Mouse (Mus musculus) forebrain, embryonic 10.5 days (tissue): ENCODE data around the gene Wnk2. TPM values are rescaled to one million over a fixed set of nuclear protein-coding genes. Genes with fewer than 3 reads are reported as not detected.
A peak's percentile ranks its signal among the peaks of the same experiment; 100 is the strongest.

ENCODE experiments used
- DNase-seq: peaks from one replicate; pipeline ENCODE4 v3.0.0-alpha.2; 2017; ENCODE audit warnings: low spot score; ENCODE audit errors: extremely low spot score
- H3K27ac ChIP-seq: fragments of 300-500 bp; sonication (generic); 2 replicates; pipeline ENCODE4 v1.5.1; 2016; ENCODE audit warnings: mild to moderate bottlenecking
- H3K27me3 ChIP-seq: fragments of 300-500 bp; sonication (generic); 2 replicates; pipeline ENCODE4 v1.6.1; 2016; ENCODE audit warnings: mild to moderate bottlenecking; ENCODE audit not compliant: poor library complexity, severe bottlenecking
- H3K36me3 ChIP-seq: fragments of 300-500 bp; sonication (generic); replicated peaks from 2 replicates; pipeline ENCODE4 v1.6.1; 2016; ENCODE audit warnings: mild to moderate bottlenecking, moderate library complexity
- H3K4me1 ChIP-seq: fragments of 300-500 bp; sonication (generic); 2 replicates; pipeline ENCODE4 v1.6.1; 2016
- H3K4me3 ChIP-seq: fragments of 300-500 bp; sonication (generic); 2 replicates; pipeline ENCODE4 v1.5.1; 2016; ENCODE audit warnings: mild to moderate bottlenecking, moderate library complexity
- H3K9me3 ChIP-seq: fragments of 300-500 bp; sonication (generic); 2 replicates; pipeline ENCODE4 v1.6.1; 2016; ENCODE audit warnings: mild to moderate bottlenecking, moderate library complexity
- WGBS: fragments of 180-500 bp; shearing (Covaris S2); methylation state at CpG from one replicate; pipeline ENCODE4 v1.1.7; 2016; 5-methylcytosine and 5-hydroxymethylcytosine counted together
- polyA plus RNA-seq: library from polyadenylated mRNA; unstranded; fragments of >200 nt; fragmentation: Nextera tagmentation; extraction: Ambion mirVana; gene quantifications from 2 replicates; pipeline ENCODE4 v1.2.1, GENCODE M21; 2016

Wnk2 gene
- polyA plus RNA-seq, 1 experiment from 2014 or later = 4.5 TPM

DNA sequence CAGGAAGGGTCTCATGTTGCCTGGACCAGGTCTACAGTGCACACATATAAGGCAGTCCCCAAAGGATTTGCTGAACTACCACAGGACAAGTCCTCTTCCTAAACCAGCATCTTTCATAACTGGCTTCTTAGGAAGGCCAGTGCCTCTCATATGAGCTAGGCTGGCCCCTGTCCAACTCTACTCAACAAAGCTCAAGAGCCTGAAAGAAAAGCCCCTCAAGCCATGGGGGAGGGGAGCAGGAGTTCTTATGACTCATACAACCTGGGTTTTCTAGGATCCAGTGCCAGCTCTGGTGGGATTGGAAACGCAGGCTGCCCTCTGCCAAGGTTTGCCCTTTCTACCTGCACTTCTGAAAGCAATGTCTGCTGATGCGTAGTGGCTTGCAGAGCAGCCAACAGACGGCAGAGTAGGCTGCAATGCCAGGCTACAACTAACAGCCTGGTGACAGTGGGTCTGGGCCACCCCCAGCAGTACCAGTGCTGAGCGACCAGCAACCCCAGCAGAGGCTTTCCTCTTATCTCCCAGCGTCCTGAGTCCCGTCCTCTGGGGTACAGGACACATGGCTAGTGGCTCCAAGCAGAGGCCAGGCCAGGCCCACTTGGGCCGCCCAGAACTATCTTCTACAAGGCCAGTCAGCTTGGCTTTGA, 110.8 kb downstream of the Wnk2 start:
- H3K27me3 ChIP-seq = peaks cover 2% of the 10 kb centered on the region; the same call in 1 of the 2 replicates
- 88% methylated on average over 7 of the region's 7 CpGs for WGBS
- H3K9me3 ChIP-seq = no peaks in the 10 kb centered on the region
- DNase-seq = no peak
- peaks cover 47% of the 10 kb centered on the region for H3K36me3 ChIP-seq
- H3K27ac ChIP-seq = peak overlapping the region; percentile 31; the same call in 1 of the 2 replicates
- no peak overlapping the region for H3K4me3 ChIP-seq
- peaks cover 22% of the 10 kb centered on the region for H3K4me1 ChIP-seq

DNA sequence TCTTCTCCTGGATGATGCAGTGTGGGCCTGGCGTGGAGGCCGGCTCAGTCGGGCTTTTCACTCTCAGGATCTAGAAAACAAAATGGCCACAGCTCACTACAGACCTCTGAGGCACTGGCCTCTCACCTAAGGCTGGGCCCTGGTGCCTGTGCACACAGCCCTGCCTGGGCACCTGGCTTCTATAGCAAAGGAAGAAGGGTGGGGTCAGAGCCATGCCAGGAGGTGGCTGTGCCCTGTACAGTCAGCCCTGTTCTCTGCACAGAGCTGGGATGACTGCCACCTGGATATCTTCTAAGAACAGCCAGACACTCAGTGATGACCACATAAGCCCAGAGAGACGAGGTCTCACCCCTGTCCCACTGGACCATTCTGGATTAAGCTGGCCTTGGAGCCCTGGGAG, 111.4 kb downstream of the Wnk2 start:
- H3K27me3 ChIP-seq = no peaks in the 10 kb centered on the region
- peaks cover 46% of the 10 kb centered on the region for H3K36me3 ChIP-seq
- H3K9me3 ChIP-seq = no peaks in the 10 kb centered on the region
- H3K27ac ChIP-seq = no peak overlapping the region
- H3K4me3 ChIP-seq = no peak overlapping the region
- DNase-seq = no peak
- WGBS = 95% methylated on average over 4 of the region's 4 CpGs
- peaks cover 22% of the 10 kb centered on the region for H3K4me1 ChIP-seq

- no peaks in the 10 kb centered on the region; the same call in 1 of the 2 replicates for H3K9me3 ChIP-seq
- no peak for DNase-seq
- H3K36me3 ChIP-seq = peaks cover 17% of the 10 kb centered on the region
- WGBS = 85% methylated on average over 2 of the region's 2 CpGs
- no peak overlapping the region for H3K27ac ChIP-seq
- H3K4me1 ChIP-seq = peaks cover 12% of the 10 kb centered on the region; the same call in 1 of the 2 replicates
- H3K4me3 ChIP-seq = no peak overlapping the region
- H3K27me3 ChIP-seq = no peaks in the 10 kb centered on the region
These were observed 116.8 kb downstream of the Wnk2 start for GRCm38 (mm10) chr13:49031029-49031428.

GRCm38 (mm10) chr13:49028757-49029539, 118.9 kb downstream of the Wnk2 start:
- Histone ChIP-seq H3K27me3 (peaks cover 12% of the 10 kb centered on the region), H3K27ac (no peak overlapping the region), H3K9me3 (no peaks in the 10 kb centered on the region; the same call in 1 of the 2 replicates), H3K4me1 (peaks cover 27% of the 10 kb centered on the region), H3K36me3 (0 out of 2 replicates have a peak, but pooled peaks cover under 1% of the 10 kb centered on the region), H3K4me3 (no peak overlapping the region)
- no peak for DNase-seq
- WGBS = 70% methylated on average over 8 of the region's 8 CpGs

GRCm38 (mm10) chr13:49027057-49027456, 120.8 kb downstream of the Wnk2 start:
- Histone ChIP-seq H3K9me3 (no peaks in the 10 kb centered on the region; the same call in 1 of the 2 replicates), H3K4me3 (no peak overlapping the region), H3K27me3 (peaks cover 12% of the 10 kb centered on the region), H3K4me1 (peaks cover 27% of the 10 kb centered on the region), H3K36me3 (no peaks in the 10 kb centered on the region), H3K27ac (no peak overlapping the region)
- 89% methylated on average over 8 of the region's 8 CpGs for WGBS
- DNase-seq = no peak

- Histone ChIP-seq H3K4me1 (peaks cover 27% of the 10 kb centered on the region), H3K27me3 (peaks cover 12% of the 10 kb centered on the region), H3K27ac (no peak overlapping the region), H3K4me3 (no peak overlapping the region), H3K36me3 (no peaks in the 10 kb centered on the region), H3K9me3 (no peaks in the 10 kb centered on the region)
- 3% methylated on average over 1 of the region's 1 CpGs for WGBS
- DNase-seq = no peak
These were observed 122.3 kb downstream of the Wnk2 start for GRCm38 (mm10) chr13:49025521-49025920.

- H3K36me3 ChIP-seq = no peaks in the 10 kb centered on the region
- H3K4me1 ChIP-seq = peaks cover 32% of the 10 kb centered on the region
- 18% methylated on average over 10 of the region's 12 CpGs for WGBS
- DNase-seq = no peak
- H3K9me3 ChIP-seq = no peaks in the 10 kb centered on the region
- no peak overlapping the region for H3K4me3 ChIP-seq
- peaks cover 12% of the 10 kb centered on the region for H3K27me3 ChIP-seq
- no peak overlapping the region for H3K27ac ChIP-seq
These were observed 123.1 kb downstream of the Wnk2 start for GRCm38 (mm10) chr13:49024763-49025162.

DNA sequence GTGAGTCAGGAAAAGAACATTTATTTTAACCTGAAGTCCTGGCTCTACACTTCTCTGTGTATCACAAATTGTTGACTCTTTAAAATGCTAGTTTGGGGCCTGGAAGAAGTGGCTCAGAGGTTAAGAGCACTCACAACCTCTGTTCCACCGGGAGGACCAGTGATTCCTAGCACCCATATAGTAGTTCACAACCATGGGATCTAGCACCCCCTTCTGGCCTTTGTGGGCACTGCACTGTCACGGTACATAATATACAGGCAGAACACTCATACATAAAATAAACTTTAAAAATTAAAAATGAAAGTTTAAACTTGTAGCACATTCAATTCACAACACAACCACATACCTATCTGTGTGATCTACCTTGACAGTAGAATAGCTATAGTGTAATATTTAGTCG, 126.1 kb downstream of the Wnk2 start:
- Histone ChIP-seq H3K4me3 (no peak overlapping the region), H3K4me1 (peaks cover 19% of the 10 kb centered on the region), H3K27ac (no peak overlapping the region), H3K9me3 (peaks cover 9% of the 10 kb centered on the region), H3K27me3 (peaks cover 12% of the 10 kb centered on the region), H3K36me3 (no peaks in the 10 kb centered on the region)
- 70% methylated on average over 3 of the region's 3 CpGs for WGBS
- no peak for DNase-seq

- peaks cover 20% of the 10 kb centered on the region for H3K27me3 ChIP-seq
- no peaks in the 10 kb centered on the region for H3K36me3 ChIP-seq
- peak overlapping the region; percentile 35; the same call in 1 of the 2 replicates for H3K27ac ChIP-seq
- WGBS = 63% methylated on average over 5 of the region's 5 CpGs
- no peak overlapping the region for H3K4me3 ChIP-seq
- H3K4me1 ChIP-seq = peaks cover 28% of the 10 kb centered on the region
- DNase-seq = no peak
- H3K9me3 ChIP-seq = peaks cover 9% of the 10 kb centered on the region
These were observed 127.7 kb downstream of the Wnk2 start for GRCm38 (mm10) chr13:49020152-49020551.

DNA sequence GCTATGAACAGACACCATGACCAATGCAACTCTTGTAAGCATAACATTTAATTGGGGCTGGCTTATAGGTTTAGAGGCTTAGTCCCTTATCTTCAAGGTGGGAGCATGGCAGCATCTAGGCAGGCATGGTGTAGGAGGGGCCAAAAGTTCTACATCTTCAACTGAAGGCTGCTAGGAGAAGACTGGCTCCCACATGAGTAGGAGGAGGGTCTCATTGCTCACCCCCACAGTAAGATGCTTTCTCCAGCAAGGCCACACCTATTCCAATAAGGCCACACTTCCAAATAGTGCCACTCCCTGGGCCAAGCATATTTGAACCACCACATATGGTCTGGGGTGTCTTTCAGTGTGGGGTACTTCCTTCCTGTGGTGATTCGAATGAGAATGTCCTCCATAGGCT, 130.4 kb downstream of the Wnk2 start:
- peaks cover 46% of the 10 kb centered on the region for H3K4me1 ChIP-seq
- H3K4me3 ChIP-seq = no peak overlapping the region
- H3K27ac ChIP-seq = no peak overlapping the region
- DNase-seq = no peak
- peaks cover 9% of the 10 kb centered on the region for H3K9me3 ChIP-seq
- peaks cover 18% of the 10 kb centered on the region for H3K27me3 ChIP-seq
- 92% methylated on average over 1 of the region's 1 CpGs for WGBS
- no peaks in the 10 kb centered on the region for H3K36me3 ChIP-seq

DNA sequence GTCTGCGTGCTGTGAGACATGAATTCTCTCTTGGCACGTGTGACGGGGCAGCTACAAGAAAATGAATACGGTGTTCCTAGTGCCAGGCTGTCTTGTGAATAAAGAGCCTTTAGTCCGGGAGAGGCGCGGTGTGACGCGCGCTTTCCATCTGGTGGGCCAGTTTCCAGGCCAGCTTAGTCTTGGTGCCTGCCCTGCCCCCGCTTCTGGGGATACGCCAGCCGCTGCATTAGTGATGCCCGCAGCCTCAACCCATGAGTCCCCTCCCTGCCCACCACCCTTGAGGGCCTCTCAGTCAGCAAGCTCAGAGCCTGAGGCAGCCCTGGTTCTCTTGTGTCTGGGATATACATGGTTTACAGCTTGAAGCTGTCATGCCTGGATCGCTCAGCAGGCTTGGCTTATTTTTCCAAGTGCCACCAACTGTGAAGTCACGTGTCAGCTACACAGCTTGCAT, 131.5 kb downstream of the Wnk2 start:
- WGBS = 6% methylated on average over 16 of the region's 16 CpGs

DNA sequence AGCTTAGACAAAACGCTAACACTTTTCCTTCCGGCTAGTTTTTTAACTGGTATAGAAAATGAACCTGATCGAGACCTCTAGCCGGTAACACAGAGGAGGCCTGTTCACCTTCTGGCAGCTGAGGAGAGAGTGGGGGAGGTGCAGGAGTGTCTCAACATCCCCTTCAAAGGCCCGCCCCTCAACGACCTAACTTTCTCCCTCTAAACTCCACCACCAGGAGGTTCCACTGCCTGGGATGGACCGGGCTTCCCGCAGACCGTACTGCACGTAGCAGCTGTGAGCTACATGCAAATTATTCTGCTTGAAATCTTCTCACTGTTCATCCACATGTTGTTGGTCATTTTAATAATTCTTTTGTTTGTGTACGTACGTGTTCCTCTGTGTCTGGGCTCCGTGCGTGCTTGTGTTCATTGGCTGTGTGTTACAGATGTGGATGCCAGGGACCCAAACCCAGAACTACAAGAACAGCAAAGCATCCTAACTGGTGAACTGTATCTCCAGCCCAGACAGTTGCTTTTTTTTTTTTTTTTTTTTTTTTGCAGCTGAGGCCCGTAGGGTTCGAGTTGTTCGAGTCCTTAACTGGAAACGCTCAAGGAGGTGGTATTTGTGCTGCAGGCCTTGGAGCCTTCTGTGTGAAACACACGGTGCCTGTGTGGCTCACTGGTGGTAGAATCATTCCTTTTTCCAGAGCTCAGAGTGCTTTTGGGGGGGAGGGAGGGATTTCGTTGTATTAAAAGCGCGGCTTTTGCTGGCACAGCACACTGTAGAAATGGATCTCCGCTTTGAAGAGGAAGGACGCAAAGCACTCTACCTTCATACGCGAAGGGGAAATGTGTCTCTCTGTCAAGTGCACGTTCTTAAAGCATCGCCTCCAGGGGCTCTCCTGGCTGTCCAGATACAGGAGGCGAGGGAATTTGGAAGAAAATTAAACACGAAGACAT, 132.2 kb downstream of the Wnk2 start:
- 5% methylated on average over 30 of the region's 30 CpGs for WGBS
- H3K27ac ChIP-seq = peak overlapping the region; percentile 76
- peaks cover 9% of the 10 kb centered on the region for H3K9me3 ChIP-seq
- peak overlapping the region; percentile 47 for H3K4me3 ChIP-seq
- no peaks in the 10 kb centered on the region for H3K36me3 ChIP-seq
- DNase-seq = peak; percentile 49
- H3K4me1 ChIP-seq = peaks cover 46% of the 10 kb centered on the region
- peaks cover 18% of the 10 kb centered on the region for H3K27me3 ChIP-seq

More for the DNA sequence above, 131.5 kb downstream of the Wnk2 start:
- H3K27ac ChIP-seq = peak overlapping the region; percentile 76
- no peaks in the 10 kb centered on the region for H3K36me3 ChIP-seq
- H3K27me3 ChIP-seq = peaks cover 18% of the 10 kb centered on the region
- H3K4me3 ChIP-seq = peak overlapping the region; percentile 47
- H3K9me3 ChIP-seq = peaks cover 9% of the 10 kb centered on the region
- H3K4me1 ChIP-seq = peaks cover 46% of the 10 kb centered on the region
- DNase-seq = peak; percentile 57
